Mouse (Mus musculus): ENCODE measurements at regions not wholly inside any gene's neighbourhood (a gene's known extent, or its start where the extent isn't known, plus 50 kb on each side); places are given as distances from the start of the nearest gene placed in this dataset.

GRCm38 (mm10) chr11:17451451-17451850, 194.1 kb downstream of the C1d start:
- no peaks in the 10 kb centered on the region for H3K27me3 ChIP-seq (ENCODE audit: control insufficient read depth, insufficient read depth, low read length)
- no peak overlapping the region for H3K4me2 ChIP-seq (ENCODE audit: low read length)
- no peaks in the 10 kb centered on the region for H3K36me3 ChIP-seq (ENCODE audit: control insufficient read depth, insufficient read depth, low read length)
- no peak overlapping the region for H3K4me3 ChIP-seq (ENCODE audit: control insufficient read depth in 1 of 2, insufficient read depth in 1 of 2, low read depth in 1 of 2, low read length in 2 of 2)
- H3K4me1 ChIP-seq (ENCODE audit: control insufficient read depth in 2 of 2, insufficient read depth in 2 of 2, low read length in 2 of 2): no peaks in the 10 kb centered on the region
- ATAC-seq (ENCODE audit: insufficient number of reproducible peaks, insufficient read depth, low FRiP score, low read depth): no peak
- H3K27ac ChIP-seq (replicated peaks in 1 of 2; ENCODE audit: control insufficient read depth in 1 of 2, insufficient read depth in 1 of 2, low read depth in 2 of 2, low read length in 2 of 2): no peak overlapping the region
- no peaks in the 10 kb centered on the region for H3K9me3 ChIP-seq (ENCODE audit: control insufficient read depth, low read length)
- no peak overlapping the region for H3K9ac ChIP-seq (ENCODE audit: low read length)
- WGBS: 75% methylated on average over 2 of the region's 2 CpGs

GRCm38 (mm10) chr11:17453530-17453929, 196.2 kb downstream of the C1d start:
- Histone ChIP-seq H3K9ac (ENCODE audit: low read length) (no peak overlapping the region), H3K9me3 (ENCODE audit: control insufficient read depth, low read length) (no peaks in the 10 kb centered on the region), H3K27me3 (ENCODE audit: control insufficient read depth, insufficient read depth, low read length) (no peaks in the 10 kb centered on the region), H3K4me3 (ENCODE audit: control insufficient read depth in 1 of 2, insufficient read depth in 1 of 2, low read depth in 1 of 2, low read length in 2 of 2) (no peak overlapping the region), H3K4me2 (ENCODE audit: low read length) (no peak overlapping the region), H3K4me1 (ENCODE audit: control insufficient read depth in 2 of 2, insufficient read depth in 2 of 2, low read length in 2 of 2) (no peaks in the 10 kb centered on the region), H3K27ac (replicated peaks in 1 of 2; ENCODE audit: control insufficient read depth in 1 of 2, insufficient read depth in 1 of 2, low read depth in 2 of 2, low read length in 2 of 2) (no peak overlapping the region), H3K36me3 (ENCODE audit: control insufficient read depth, insufficient read depth, low read length) (no peaks in the 10 kb centered on the region)
- 77% methylated on average over 9 of the region's 9 CpGs for WGBS
- ATAC-seq (ENCODE audit: insufficient number of reproducible peaks, insufficient read depth, low FRiP score, low read depth): no peak

GRCm38 (mm10) chr11:17458946-17459345, 201.6 kb downstream of the C1d start:
- no peaks in the 10 kb centered on the region for H3K27me3 ChIP-seq (ENCODE audit: control insufficient read depth, insufficient read depth, low read length)
- H3K9me3 ChIP-seq (ENCODE audit: control insufficient read depth, low read length): no peaks in the 10 kb centered on the region
- H3K4me3 ChIP-seq (ENCODE audit: control insufficient read depth in 1 of 2, insufficient read depth in 1 of 2, low read depth in 1 of 2, low read length in 2 of 2): no peak overlapping the region
- no peak for ATAC-seq (ENCODE audit: insufficient number of reproducible peaks, insufficient read depth, low FRiP score, low read depth)
- H3K36me3 ChIP-seq (ENCODE audit: control insufficient read depth, insufficient read depth, low read length): no peaks in the 10 kb centered on the region
- H3K4me2 ChIP-seq (ENCODE audit: low read length): no peak overlapping the region
- H3K4me1 ChIP-seq (ENCODE audit: control insufficient read depth in 2 of 2, insufficient read depth in 2 of 2, low read length in 2 of 2): 0 out of 4 replicates have a peak, but pooled peaks cover 0 to 7% of the 10 kb centered on the region in 2 experiments
- H3K27ac ChIP-seq (replicated peaks in 1 of 2; ENCODE audit: control insufficient read depth in 1 of 2, insufficient read depth in 1 of 2, low read depth in 2 of 2, low read length in 2 of 2): no peak overlapping the region
- WGBS: 80% methylated on average over 4 of the region's 4 CpGs
- no peak overlapping the region for H3K9ac ChIP-seq (ENCODE audit: low read length)

- no peaks in the 10 kb centered on the region for H3K9me3 ChIP-seq (ENCODE audit: control insufficient read depth, low read length)
- ATAC-seq (ENCODE audit: insufficient number of reproducible peaks, insufficient read depth, low FRiP score, low read depth): no peak
- WGBS: 30% methylated on average over 11 of the region's 11 CpGs
- H3K4me3 ChIP-seq (ENCODE audit: control insufficient read depth in 1 of 2, insufficient read depth in 1 of 2, low read depth in 1 of 2, low read length in 2 of 2): peak overlapping the region; percentile 4 to 19
- H3K9ac ChIP-seq (ENCODE audit: low read length): no peak overlapping the region; the same call in 1 of the 2 replicates
- no peaks in the 10 kb centered on the region for H3K27me3 ChIP-seq (ENCODE audit: control insufficient read depth, insufficient read depth, low read length)
- 0 out of 4 replicates have a peak overlapping the region, but pooled peaks of 1 of the 2 experiments have one; percentile 2 for H3K27ac ChIP-seq (replicated peaks in 1 of 2; ENCODE audit: control insufficient read depth in 1 of 2, insufficient read depth in 1 of 2, low read depth in 2 of 2, low read length in 2 of 2)
- 0 out of 4 replicates have a peak, but pooled peaks cover 0 to 7% of the 10 kb centered on the region in 2 experiments for H3K4me1 ChIP-seq (ENCODE audit: control insufficient read depth in 2 of 2, insufficient read depth in 2 of 2, low read length in 2 of 2)
- no peaks in the 10 kb centered on the region for H3K36me3 ChIP-seq (ENCODE audit: control insufficient read depth, insufficient read depth, low read length)
- peak overlapping the region; percentile 60 for H3K4me2 ChIP-seq (ENCODE audit: low read length)
Observed at GRCm38 (mm10) chr11:17460024-17460919, 202.9 kb downstream of the C1d start.

GRCm38 (mm10) chr11:17460920-17461279, 203.5 kb downstream of the C1d start:
- 0 out of 4 replicates have a peak overlapping the region, but pooled peaks of 1 of the 2 experiments have one; percentile 41 for H3K27ac ChIP-seq (replicated peaks in 1 of 2; ENCODE audit: control insufficient read depth in 1 of 2, insufficient read depth in 1 of 2, low read depth in 2 of 2, low read length in 2 of 2)
- H3K9ac ChIP-seq (ENCODE audit: low read length): peak overlapping the region; percentile 52; the same call in 1 of the 2 replicates
- ATAC-seq (ENCODE audit: insufficient number of reproducible peaks, insufficient read depth, low FRiP score, low read depth): no peak
- no peaks in the 10 kb centered on the region for H3K9me3 ChIP-seq (ENCODE audit: control insufficient read depth, low read length)
- no peaks in the 10 kb centered on the region for H3K27me3 ChIP-seq (ENCODE audit: control insufficient read depth, insufficient read depth, low read length)
- peak overlapping the region; percentile 4 to 19 for H3K4me3 ChIP-seq (ENCODE audit: control insufficient read depth in 1 of 2, insufficient read depth in 1 of 2, low read depth in 1 of 2, low read length in 2 of 2)
- peak overlapping the region; percentile 60 for H3K4me2 ChIP-seq (ENCODE audit: low read length)
- 6% methylated on average over 13 of the region's 13 CpGs for WGBS
- no peaks in the 10 kb centered on the region for H3K36me3 ChIP-seq (ENCODE audit: control insufficient read depth, insufficient read depth, low read length)
- H3K4me1 ChIP-seq (ENCODE audit: control insufficient read depth in 2 of 2, insufficient read depth in 2 of 2, low read length in 2 of 2): 0 out of 4 replicates have a peak, but pooled peaks cover 0 to 7% of the 10 kb centered on the region in 2 experiments

- Histone ChIP-seq H3K36me3 (ENCODE audit: control insufficient read depth, insufficient read depth, low read length) (no peaks in the 10 kb centered on the region), H3K4me3 (ENCODE audit: control insufficient read depth in 1 of 2, insufficient read depth in 1 of 2, low read depth in 1 of 2, low read length in 2 of 2) (no peak overlapping the region), H3K27ac (replicated peaks in 1 of 2; ENCODE audit: control insufficient read depth in 1 of 2, insufficient read depth in 1 of 2, low read depth in 2 of 2, low read length in 2 of 2) (no peak overlapping the region), H3K9ac (ENCODE audit: low read length) (no peak overlapping the region), H3K9me3 (ENCODE audit: control insufficient read depth, low read length) (no peaks in the 10 kb centered on the region), H3K27me3 (ENCODE audit: control insufficient read depth, insufficient read depth, low read length) (no peaks in the 10 kb centered on the region), H3K4me2 (ENCODE audit: low read length) (no peak overlapping the region), H3K4me1 (ENCODE audit: control insufficient read depth in 2 of 2, insufficient read depth in 2 of 2, low read length in 2 of 2) (0 out of 4 replicates have a peak, but pooled peaks cover 0 to 7% of the 10 kb centered on the region in 2 experiments)
- 79% methylated on average over 1 of the region's 1 CpGs for WGBS
- no peak for ATAC-seq (ENCODE audit: insufficient number of reproducible peaks, insufficient read depth, low FRiP score, low read depth)
Observed at GRCm38 (mm10) chr11:17461701-17462100, 204.3 kb downstream of the C1d start.

GRCm38 (mm10) chr11:17464875-17465274, 207.5 kb downstream of the C1d start:
- WGBS: 46% methylated on average over 2 of the region's 2 CpGs
- Histone ChIP-seq H3K4me3 (ENCODE audit: control insufficient read depth in 1 of 2, insufficient read depth in 1 of 2, low read depth in 1 of 2, low read length in 2 of 2) (no peak overlapping the region), H3K9ac (ENCODE audit: low read length) (no peak overlapping the region)

More at GRCm38 (mm10) chr11:17464875-17465274, 207.5 kb downstream of the C1d start:
- Histone ChIP-seq H3K4me1 (ENCODE audit: control insufficient read depth in 2 of 2, insufficient read depth in 2 of 2, low read length in 2 of 2) (0 out of 4 replicates have a peak, but pooled peaks cover 0 to 7% of the 10 kb centered on the region in 2 experiments), H3K36me3 (ENCODE audit: control insufficient read depth, insufficient read depth, low read length) (no peaks in the 10 kb centered on the region), H3K4me2 (ENCODE audit: low read length) (no peak overlapping the region), H3K27ac (replicated peaks in 1 of 2; ENCODE audit: control insufficient read depth in 1 of 2, insufficient read depth in 1 of 2, low read depth in 2 of 2, low read length in 2 of 2) (no peak overlapping the region), H3K27me3 (ENCODE audit: control insufficient read depth, insufficient read depth, low read length) (no peaks in the 10 kb centered on the region), H3K9me3 (ENCODE audit: control insufficient read depth, low read length) (no peaks in the 10 kb centered on the region)
- ATAC-seq (ENCODE audit: insufficient number of reproducible peaks, insufficient read depth, low FRiP score, low read depth): no peak

Measured in heart, embryonic 14.5 days (tissue).